ENCODE assay signal across 31 mouse cellular contexts in genomic region chr5:98020658-98021057, GRCm38 (mm10).
"Had no signal": no experiment of that assay in that cellular context is flagged by ENCODE, and none has a peak within 500 bp of the region (broad histone marks: within the 10 kb centered on the region; RNA-seq: fewer than 3 reads in every experiment).

No protein-coding gene starts in this region.

- H3K4me1 ChIP-seq: limb, embryonic 10.5 days; limb, embryonic 12.5 days; limb, embryonic 15.5 days; liver, embryonic 15.5 days; lung, embryonic 15.5 days; midbrain, embryonic 13.5 days; midbrain, embryonic 15.5 days; neural tube, embryonic 12.5 days had no signal

- H3K27ac ChIP-seq: limb, embryonic 10.5 days; limb, embryonic 12.5 days; limb, embryonic 13.5 days; limb, embryonic 15.5 days; liver, embryonic 12.5 days; liver, embryonic 13.5 days; liver, embryonic 14.5 days; liver, embryonic 15.5 days; lung, embryonic 15.5 days; macrophage; midbrain, embryonic 10.5 days; midbrain, embryonic 12.5 days; midbrain, embryonic 13.5 days; midbrain, embryonic 15.5 days; neural tube, embryonic 12.5 days had no signal

- H3K27me3 ChIP-seq: limb, embryonic 12.5 days; limb, embryonic 13.5 days; limb, embryonic 15.5 days; liver, embryonic 12.5 days; liver, embryonic 13.5 days; liver, embryonic 15.5 days; lung, embryonic 15.5 days; megakaryocyte, embryonic 14.5 days; midbrain, embryonic 12.5 days; midbrain, embryonic 13.5 days; midbrain, embryonic 15.5 days; neural tube, embryonic 12.5 days had no signal

- H3K9ac ChIP-seq: limb, embryonic 12.5 days; limb, embryonic 13.5 days; limb, embryonic 15.5 days; liver, embryonic 12.5 days; liver, embryonic 13.5 days; liver, embryonic 14.5 days; liver, embryonic 15.5 days; liver, postnatal 0 days; lung, embryonic 14.5 days; lung, embryonic 15.5 days; midbrain, embryonic 12.5 days; midbrain, embryonic 13.5 days; midbrain, embryonic 15.5 days; neural tube, embryonic 12.5 days had no signal

- DNase-seq: liver; liver, embryonic 13.5 days; liver, postnatal 0 days; lung, adult 18-20 months; lung, adult 2 months; lung, embryonic 14.5 days; lung, postnatal 10 days; lung, postnatal 14 days; lung, postnatal 36 days; lung, postnatal 4 days; midbrain, embryonic 14.5 days had no signal

- H3K9me3 ChIP-seq: limb, embryonic 10.5 days; limb, embryonic 12.5 days; limb, embryonic 13.5 days; limb, embryonic 15.5 days; liver, embryonic 12.5 days; liver, embryonic 13.5 days; liver, embryonic 15.5 days; lung, embryonic 15.5 days; megakaryocyte, embryonic 14.5 days; midbrain, embryonic 10.5 days; midbrain, embryonic 12.5 days; midbrain, embryonic 13.5 days; midbrain, embryonic 15.5 days; neural tube, embryonic 12.5 days had no signal

- H3K4me3 ChIP-seq: limb, embryonic 10.5 days; limb, embryonic 12.5 days; limb, embryonic 13.5 days; limb, embryonic 15.5 days; liver, embryonic 12.5 days; liver, embryonic 13.5 days; liver, embryonic 15.5 days; lung, embryonic 15.5 days; megakaryocyte, embryonic 14.5 days; midbrain, embryonic 10.5 days; midbrain, embryonic 12.5 days; midbrain, embryonic 13.5 days; midbrain, embryonic 15.5 days; myocyte; neural tube, embryonic 12.5 days had no signal

- ATAC-seq: liver, embryonic 12.5 days; liver, postnatal 0 days; lung, postnatal 0 days; midbrain, embryonic 13.5 days; midbrain, embryonic 15.5 days; midbrain, embryonic 16.5 days had no signal

- H3K4me2 ChIP-seq: limb, embryonic 12.5 days; limb, embryonic 13.5 days; limb, embryonic 15.5 days; liver, embryonic 11.5 days; liver, embryonic 12.5 days; liver, embryonic 13.5 days; liver, embryonic 15.5 days; lung, embryonic 14.5 days; lung, embryonic 15.5 days; midbrain, embryonic 11.5 days; midbrain, embryonic 12.5 days; midbrain, embryonic 13.5 days; midbrain, embryonic 15.5 days; neural tube, embryonic 12.5 days had no signal

- H3K36me3 ChIP-seq: liver, embryonic 15.5 days; midbrain, embryonic 13.5 days; midbrain, embryonic 15.5 days; neural tube, embryonic 12.5 days had no signal
